Mouse (Mus musculus): ENCODE data around the gene Ldlr. TPM values are rescaled to one million over a fixed set of nuclear protein-coding genes. Genes with fewer than 3 reads are reported as not detected.
A peak's percentile ranks its signal among the peaks of the same experiment; 100 is the strongest.

Gene Ldlr
- polyA plus RNA-seq, 1 experiment from 2014 or later: 52.2 TPM

DNA sequence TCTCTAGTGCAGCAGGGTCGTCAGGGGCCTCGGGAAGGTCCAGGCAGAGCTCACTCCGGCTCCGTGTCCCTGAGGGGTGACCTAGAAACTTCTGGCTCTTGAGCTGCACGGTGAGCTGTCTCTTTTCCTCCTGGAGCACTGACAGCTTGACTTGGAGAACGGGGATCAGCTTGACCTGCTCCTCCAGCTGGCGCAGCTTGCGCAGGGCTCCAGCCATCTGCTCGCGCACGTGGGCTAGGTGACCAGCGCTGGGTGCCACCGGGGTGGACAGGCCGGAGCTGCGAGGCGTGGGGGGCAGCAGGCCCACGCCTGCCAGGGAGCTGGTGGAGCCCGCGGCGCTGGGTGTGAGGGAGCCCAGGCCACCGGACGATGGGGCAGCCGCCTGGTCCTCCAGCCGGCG, 71.6 kb downstream of the Ldlr start:
- WGBS: 84% methylated on average over 23 of the region's 25 CpGs
- DNase-seq (ENCODE audit: low spot score) (no peak), ATAC-seq (no peak)
- Histone ChIP-seq H3K36me3 (ENCODE audit: insufficient read depth, low read length) (peaks cover 20% of the 10 kb centered on the region; the same call in 1 of the 2 replicates), H3K4me3 (ENCODE audit: low read depth, low read length) (no peak overlapping the region), H3K4me2 (replicated peaks; ENCODE audit: low read depth, low read length) (no peak overlapping the region), H3K9me3 (ENCODE audit: low read length) (no peaks in the 10 kb centered on the region), H3K27me3 (replicated peaks; ENCODE audit: insufficient read depth, low read length) (no peaks in the 10 kb centered on the region), H3K27ac (ENCODE audit: low read length) (no peak overlapping the region), H3K4me1 (ENCODE audit: insufficient read depth, low read depth, low read length) (peaks cover 34% of the 10 kb centered on the region), H3K9ac (replicated peaks; ENCODE audit: low read depth) (no peak overlapping the region)
- TF ChIP-seq CTCF (IDR thresholded peaks at IDR 0.05): no peak
- no peak for TF ChIP-seq EP300 (IDR thresholded peaks at IDR 0.05)

DNA sequence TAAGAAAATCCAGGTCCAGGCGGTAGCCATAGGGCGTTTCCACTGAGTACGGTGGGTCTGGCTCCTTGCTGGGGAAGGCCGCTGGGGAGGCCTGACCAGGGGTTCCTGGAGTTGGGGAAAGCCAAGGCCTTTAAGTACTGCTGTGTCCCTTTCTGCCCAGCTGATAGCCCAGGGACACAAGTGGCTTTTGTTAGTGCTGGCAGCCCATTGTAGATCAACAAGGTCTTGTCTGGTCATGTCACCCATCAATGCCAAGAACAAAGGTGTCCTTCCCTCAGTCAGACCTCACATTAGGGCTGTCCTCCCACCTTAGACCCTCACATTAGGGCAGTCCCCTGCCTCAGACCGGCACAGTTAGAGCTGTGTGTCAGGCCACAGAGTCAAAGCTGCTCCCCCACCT, 72.3 kb downstream of the Ldlr start:
- no peak for ATAC-seq
- no peaks in the 10 kb centered on the region for H3K9me3 ChIP-seq (ENCODE audit: low read length)
- H3K36me3 ChIP-seq (ENCODE audit: insufficient read depth, low read length): peaks cover 16% of the 10 kb centered on the region; the same call in 1 of the 2 replicates
- H3K4me3 ChIP-seq (ENCODE audit: low read depth, low read length): no peak overlapping the region
- TF ChIP-seq CTCF (IDR thresholded peaks at IDR 0.05) (no peak), EP300 (IDR thresholded peaks at IDR 0.05) (no peak)
- DNase-seq (ENCODE audit: low spot score): no peak
- peaks cover 34% of the 10 kb centered on the region for H3K4me1 ChIP-seq (ENCODE audit: insufficient read depth, low read depth, low read length)
- no peaks in the 10 kb centered on the region for H3K27me3 ChIP-seq (replicated peaks; ENCODE audit: insufficient read depth, low read length)
- 0 out of 2 replicates have a peak overlapping the region, but pooled peaks have one; percentile 54 for H3K27ac ChIP-seq (ENCODE audit: low read length)
- H3K4me2 ChIP-seq (replicated peaks; ENCODE audit: low read depth, low read length): peak overlapping the region; percentile 63
- no peak overlapping the region; the same call in 1 of the 2 replicates for H3K9ac ChIP-seq (replicated peaks; ENCODE audit: low read depth)
- WGBS: 72% methylated on average over 5 of the region's 5 CpGs

- TF ChIP-seq EP300 (IDR thresholded peaks at IDR 0.05): no peak
- no peak for TF ChIP-seq CTCF (IDR thresholded peaks at IDR 0.05)
- H3K9ac ChIP-seq (replicated peaks; ENCODE audit: low read depth): peak overlapping the region; percentile 27; the same call in 1 of the 2 replicates
- peak overlapping the region; percentile 16; the same call in 1 of the 2 replicates for H3K4me3 ChIP-seq (ENCODE audit: low read depth, low read length)
- H3K27ac ChIP-seq (ENCODE audit: low read length): peak overlapping the region; percentile 54
- WGBS: 16% methylated on average over 3 of the region's 3 CpGs
- no peaks in the 10 kb centered on the region for H3K27me3 ChIP-seq (replicated peaks; ENCODE audit: insufficient read depth, low read length)
- ATAC-seq (no peak), DNase-seq (ENCODE audit: low spot score) (no peak)
- H3K4me1 ChIP-seq (ENCODE audit: insufficient read depth, low read depth, low read length): peaks cover 33% of the 10 kb centered on the region
- no peaks in the 10 kb centered on the region for H3K9me3 ChIP-seq (ENCODE audit: low read length)
- H3K4me2 ChIP-seq (replicated peaks; ENCODE audit: low read depth, low read length): peak overlapping the region; percentile 63
- H3K36me3 ChIP-seq (ENCODE audit: insufficient read depth, low read length): peaks cover 16% of the 10 kb centered on the region; the same call in 1 of the 2 replicates
Measured at GRCm38 (mm10) chr9:21796259-21796658, 73.0 kb downstream of the Ldlr start.

DNA sequence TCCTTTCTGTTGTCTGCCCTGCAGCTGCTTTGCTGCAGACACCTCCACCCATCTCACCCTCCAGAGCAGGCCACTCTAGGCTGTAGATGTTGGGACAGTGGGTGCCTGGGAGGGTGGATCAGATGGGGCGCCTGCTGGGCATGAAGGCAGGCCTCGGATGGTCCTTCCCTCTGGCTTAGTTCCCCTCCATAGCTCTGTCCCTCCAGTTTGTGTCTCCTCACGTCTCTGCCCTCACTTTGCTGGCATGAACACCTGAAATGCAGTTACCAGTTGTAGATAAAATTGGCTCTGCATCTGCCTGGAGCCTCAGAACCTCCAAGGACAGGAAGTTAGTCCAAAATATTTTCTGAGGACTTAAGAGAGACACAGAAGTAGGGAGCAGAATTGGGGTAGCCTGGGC, 73.6 kb downstream of the Ldlr start:
- Histone ChIP-seq H3K4me2 (replicated peaks; ENCODE audit: low read depth, low read length) (peak overlapping the region; percentile 63), H3K4me3 (ENCODE audit: low read depth, low read length) (peak overlapping the region; percentile 76; the same call in 1 of the 2 replicates), H3K27ac (ENCODE audit: low read length) (peak overlapping the region; percentile 91), H3K9me3 (ENCODE audit: low read length) (no peaks in the 10 kb centered on the region), H3K36me3 (ENCODE audit: insufficient read depth, low read length) (peaks cover 16% of the 10 kb centered on the region; the same call in 1 of the 2 replicates), H3K9ac (replicated peaks; ENCODE audit: low read depth) (peak overlapping the region; percentile 27; the same call in 1 of the 2 replicates), H3K4me1 (ENCODE audit: insufficient read depth, low read depth, low read length) (peaks cover 26% of the 10 kb centered on the region), H3K27me3 (replicated peaks; ENCODE audit: insufficient read depth, low read length) (no peaks in the 10 kb centered on the region)
- ATAC-seq (no peak), DNase-seq (ENCODE audit: low spot score) (no peak)
- TF ChIP-seq EP300 (IDR thresholded peaks at IDR 0.05) (no peak), CTCF (IDR thresholded peaks at IDR 0.05) (no peak)
- 23% methylated on average over 3 of the region's 3 CpGs for WGBS

DNA sequence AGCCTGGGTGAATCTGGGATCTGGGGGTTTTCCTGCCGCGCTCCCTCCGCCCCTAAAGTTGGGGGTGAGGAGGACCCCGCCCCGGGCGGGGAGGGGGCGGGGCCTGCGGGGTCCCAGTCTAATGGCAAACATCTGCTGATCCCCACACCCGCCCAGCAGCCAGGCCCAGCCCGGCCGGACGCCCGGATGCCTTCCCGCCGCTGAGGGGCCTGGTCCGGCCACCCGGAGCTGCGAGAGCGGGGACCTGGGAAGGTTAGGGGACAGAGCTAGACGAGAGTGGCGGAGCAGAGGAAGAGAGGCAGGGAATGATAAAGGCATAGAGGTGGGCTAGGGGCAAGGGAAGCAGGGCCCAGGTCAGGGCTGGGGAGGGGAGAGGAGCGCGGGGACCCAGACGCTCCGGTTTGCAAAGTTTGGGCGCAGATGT, 74.7 kb downstream of the Ldlr start:
- peak; percentile 70 for ATAC-seq
- peak; percentile 77 for DNase-seq (ENCODE audit: low spot score)
- Histone ChIP-seq H3K9me3 (ENCODE audit: low read length) (no peaks in the 10 kb centered on the region), H3K4me3 (ENCODE audit: low read depth, low read length) (peak overlapping the region; percentile 76), H3K9ac (replicated peaks; ENCODE audit: low read depth) (peak overlapping the region; percentile 90), H3K36me3 (ENCODE audit: insufficient read depth, low read length) (peaks cover 13% of the 10 kb centered on the region; the same call in 1 of the 2 replicates), H3K27ac (ENCODE audit: low read length) (peak overlapping the region; percentile 91), H3K4me1 (ENCODE audit: insufficient read depth, low read depth, low read length) (peaks cover 19% of the 10 kb centered on the region), H3K4me2 (replicated peaks; ENCODE audit: low read depth, low read length) (peak overlapping the region; percentile 63), H3K27me3 (replicated peaks; ENCODE audit: insufficient read depth, low read length) (no peaks in the 10 kb centered on the region)
- WGBS: 2% methylated on average over 15 of the region's 26 CpGs
- TF ChIP-seq EP300 (IDR thresholded peaks at IDR 0.05) (no peak), CTCF (IDR thresholded peaks at IDR 0.05) (no peak)

DNA sequence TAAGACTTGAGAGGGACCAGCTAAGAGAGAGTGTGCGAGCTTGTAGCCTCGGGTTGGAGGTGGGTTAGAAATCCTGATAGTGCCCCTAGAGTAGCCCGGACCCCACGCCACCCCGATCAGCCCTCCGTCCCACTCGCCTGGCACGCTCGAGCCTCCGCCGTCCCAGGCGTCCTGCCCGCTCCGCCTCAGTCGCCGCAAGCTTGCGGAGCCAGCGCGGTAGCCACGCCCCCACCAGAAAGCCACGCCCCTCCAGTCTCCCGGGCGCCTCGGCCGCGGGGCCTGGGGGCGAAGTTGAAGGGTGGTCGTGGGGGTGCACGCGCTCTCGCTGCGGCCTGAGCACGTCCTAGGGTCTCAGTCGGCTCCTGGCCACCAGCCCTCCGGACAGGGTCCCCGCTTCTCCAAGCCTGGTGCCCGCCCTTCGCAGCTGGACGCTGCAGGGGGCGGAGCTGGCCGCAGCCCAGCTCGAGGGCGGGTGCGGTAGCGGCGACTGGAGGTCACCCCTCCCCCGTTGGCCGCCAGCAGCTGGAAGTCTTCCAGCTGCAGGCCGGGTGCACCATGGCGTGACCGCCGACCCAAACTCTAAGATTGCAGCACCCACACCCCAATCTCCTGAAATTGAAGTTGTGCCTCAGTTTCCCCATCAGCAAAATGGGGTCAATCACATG, 75.2 kb downstream of the Ldlr start, which contains the start of gene Kank2:
Kank2 (minus strand) TSS at position 400 of the 665 bp plus-strand sequence.
- DNase-seq (ENCODE audit: low spot score) (peak; percentile 91), ATAC-seq (peak; percentile 87)
- Histone ChIP-seq H3K9ac (replicated peaks; ENCODE audit: low read depth) (peak within 1 kb of the TSS; percentile 90), H3K9me3 (ENCODE audit: low read length) (no peaks in the 10 kb centered on the region), H3K4me1 (ENCODE audit: insufficient read depth, low read depth, low read length) (peaks cover 16% of the 10 kb centered on the region), H3K27ac (ENCODE audit: low read length) (peak within 1 kb of the TSS; percentile 91), H3K27me3 (replicated peaks; ENCODE audit: insufficient read depth, low read length) (no peaks in the 10 kb centered on the region), H3K36me3 (ENCODE audit: insufficient read depth, low read length) (peaks cover 13% of the 10 kb centered on the region; the same call in 1 of the 2 replicates), H3K4me3 (ENCODE audit: low read depth, low read length) (peak within 1 kb of the TSS; percentile 76), H3K4me2 (replicated peaks; ENCODE audit: low read depth, low read length) (peak within 1 kb of the TSS; percentile 63)
- TF ChIP-seq EP300 (IDR thresholded peaks at IDR 0.05) (no peak), CTCF (IDR thresholded peaks at IDR 0.05) (no peak)
- under 1% methylated on average over 35 of the region's 52 CpGs for WGBS

Measured in lung, postnatal 0 days (tissue).